Mouse (Mus musculus) midbrain, embryonic 14.5 days (tissue): ENCODE data around the gene Pcmt1. TPM values are rescaled to one million over a fixed set of nuclear protein-coding genes. Genes with fewer than 3 reads are reported as not detected.

Experiments used
- ATAC-seq: fragments of 200-750 bp; cut with Nextera tagmentation; 2 replicates; pipeline ENCODE4 v1.8.0; 2017; ENCODE audit warnings: moderate number of reproducible peaks, moderate library complexity; ENCODE audit not compliant: low FRiP score, low TSS enrichment
- DNase-seq: peaks from one replicate; pipeline ENCODE4 v3.0.0-alpha.2; 2015
- H3K27ac ChIP-seq: fragments of 300-500 bp; sonication (generic); replicated peaks from 2 replicates; pipeline ENCODE4 v1.5.1; 2014; ENCODE audit warnings: mild to moderate bottlenecking, low read depth, low read length, moderate library complexity
- H3K27me3 ChIP-seq: fragments of 300-500 bp; sonication (generic); 2 replicates; pipeline ENCODE4 v1.6.1; 2014; ENCODE audit warnings: low read length, control low read depth, mixed read lengths; ENCODE audit not compliant: control insufficient read depth, insufficient read depth
- H3K36me3 ChIP-seq: fragments of 300-500 bp; sonication (generic); 2 replicates; pipeline ENCODE4 v1.6.1; 2014; ENCODE audit warnings: low read length, control low read depth; ENCODE audit not compliant: control insufficient read depth, insufficient read depth
- H3K4me1 ChIP-seq: fragments of 300-500 bp; sonication (generic); 2 replicates; pipeline ENCODE4 v1.6.1; 2014; ENCODE audit warnings: mild to moderate bottlenecking, antibody characterized with exemption, low read length, control low read depth; ENCODE audit not compliant: control insufficient read depth, insufficient read depth
- H3K4me2 ChIP-seq: fragments of 300-500 bp; sonication (generic); 2 replicates; pipeline ENCODE4 v1.6.1; 2014; ENCODE audit warnings: mild to moderate bottlenecking, low read length, moderate library complexity
- H3K4me3 ChIP-seq: fragments of 300-500 bp; sonication (generic); replicated peaks from 2 replicates; pipeline ENCODE4 v1.5.1; 2014; ENCODE audit warnings: low read depth, low read length
- H3K9ac ChIP-seq: fragments of 300-500 bp; sonication (generic); replicated peaks from 2 replicates; pipeline ENCODE4 v1.6.1; 2014; ENCODE audit warnings: mild to moderate bottlenecking, low read length, moderate library complexity
- H3K9me3 ChIP-seq: fragments of 300-500 bp; sonication (generic); 2 replicates; pipeline ENCODE4 v1.6.1; 2016; ENCODE audit warnings: low read length, control low read depth, mixed read lengths; ENCODE audit not compliant: control insufficient read depth
- WGBS: fragments of 180-500 bp; shearing (Covaris S2); extraction: QIAGEN DNeasy Blood & Tissue Kit; methylation state at CpG from one replicate; pipeline ENCODE4 v1.1.7; 2014; 5-methylcytosine and 5-hydroxymethylcytosine counted together
- polyA plus RNA-seq: library from polyadenylated mRNA; unstranded; fragments of >200 nt; fragmentation: Nextera tagmentation; extraction: Ambion mirVana; gene quantifications from 2 replicates; pipeline ENCODE4 v1.2.1, GENCODE M21; 2014

The Pcmt1 gene
- polyA plus RNA-seq, 1 experiment from 2014 or later: 156 TPM

DNA sequence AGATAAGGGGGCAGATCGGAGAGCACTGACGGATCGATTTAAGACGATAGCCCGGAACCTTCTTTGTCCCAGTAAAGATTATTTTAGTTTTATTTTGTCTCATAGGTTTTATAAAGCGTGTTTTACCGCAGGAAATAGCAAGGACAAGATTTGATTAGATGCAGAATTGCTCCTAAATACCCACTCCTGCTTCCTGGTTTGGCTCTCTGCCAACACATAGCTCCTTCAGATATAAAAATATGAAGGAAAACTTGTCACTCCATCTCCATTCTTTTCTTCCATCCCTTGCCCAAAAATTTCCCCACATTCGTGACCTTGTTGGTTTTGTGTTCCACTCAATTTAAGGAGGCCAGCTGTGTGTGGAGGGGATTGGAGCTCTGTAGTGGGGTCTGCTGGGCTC lies 90.1 kb downstream of the Pcmt1 start:
- no peak for ATAC-seq
- DNase-seq: peak; percentile 38
- Histone ChIP-seq H3K9me3 (no peaks in the 10 kb centered on the region), H3K4me1 (peaks cover 25% of the 10 kb centered on the region), H3K9ac (peak overlapping the region; percentile 90), H3K4me3 (peak overlapping the region; percentile 87), H3K27ac (no peak overlapping the region), H3K36me3 (no peaks in the 10 kb centered on the region), H3K27me3 (no peaks in the 10 kb centered on the region), H3K4me2 (peak overlapping the region; percentile 98)
- 8% methylated on average over 8 of the region's 8 CpGs for WGBS

DNA sequence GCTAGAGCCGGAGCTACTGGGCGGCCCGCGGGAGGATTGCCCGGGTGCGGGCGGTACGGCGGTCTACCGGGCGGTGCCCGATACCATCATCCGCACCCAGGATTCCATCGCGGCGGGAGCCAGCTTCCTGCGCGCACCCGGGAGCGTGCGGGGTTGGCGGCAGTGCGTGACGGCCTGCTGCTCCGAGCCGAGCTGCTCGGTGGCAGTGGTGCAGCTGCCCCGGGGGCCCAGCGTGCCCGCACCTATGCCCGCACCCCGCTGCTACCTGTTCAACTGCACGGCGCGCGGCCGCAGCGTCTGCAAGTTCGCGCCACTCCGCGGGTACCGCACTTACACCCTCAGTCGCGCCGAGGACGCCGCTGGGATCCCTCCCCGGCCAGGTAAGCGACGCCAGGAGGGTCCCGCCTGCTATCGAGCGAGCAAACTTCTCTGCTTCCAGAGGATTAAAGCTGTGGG lies 90.7 kb downstream of the Pcmt1 start:
- peak overlapping the region; percentile 90 for H3K9ac ChIP-seq
- H3K4me2 ChIP-seq: peak overlapping the region; percentile 98
- peaks cover 25% of the 10 kb centered on the region for H3K4me1 ChIP-seq
- no peaks in the 10 kb centered on the region for H3K36me3 ChIP-seq
- H3K27ac ChIP-seq: peak overlapping the region; percentile 91
- ATAC-seq: no peak; the same call in none of the 2 replicates
- H3K27me3 ChIP-seq: no peaks in the 10 kb centered on the region
- no peak for DNase-seq
- under 1% methylated on average over 51 of the region's 54 CpGs for WGBS
- no peaks in the 10 kb centered on the region for H3K9me3 ChIP-seq
- H3K4me3 ChIP-seq: peak overlapping the region; percentile 87

DNA sequence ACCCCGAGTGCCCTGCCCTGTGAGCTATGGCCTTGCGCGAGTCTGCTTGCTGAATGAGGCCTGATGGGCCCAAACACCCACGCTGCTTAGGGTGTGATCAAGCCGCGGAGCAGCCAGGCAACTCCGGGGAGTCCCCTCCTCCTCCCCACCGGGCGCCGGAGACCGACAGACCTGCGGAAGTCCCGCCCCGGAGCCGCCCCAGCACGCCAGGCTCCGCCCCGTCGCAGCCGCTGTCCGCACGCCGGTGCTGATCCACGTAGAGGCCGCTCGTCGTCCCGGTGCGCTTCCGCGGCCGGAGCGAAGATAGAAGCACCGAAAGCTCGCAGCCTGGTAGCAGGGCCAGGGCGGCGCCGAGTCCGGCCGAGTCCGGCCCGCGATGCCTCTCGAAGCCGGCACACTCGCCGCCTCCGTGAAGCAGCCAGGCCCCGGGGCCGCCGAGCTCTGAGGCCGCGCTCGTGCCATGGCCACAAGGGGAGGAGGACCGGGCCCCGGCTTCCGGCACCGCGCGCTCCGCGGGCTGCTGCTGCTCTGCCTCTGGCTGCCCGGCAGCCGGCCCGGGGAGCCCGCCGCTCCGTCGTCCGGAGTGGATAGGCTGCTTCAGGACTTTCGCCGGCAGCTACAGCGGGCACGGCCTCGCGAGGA lies 91.2 kb downstream of the Pcmt1 start, which contains the start of gene Lrp11:
TSS of gene Lrp11 (plus strand) at position 209 of the 642 bp plus-strand sequence.
- H3K27ac ChIP-seq: peak within 1 kb of the TSS; percentile 91
- peak within 1 kb of the TSS; percentile 90 for H3K9ac ChIP-seq
- H3K4me2 ChIP-seq: peak within 1 kb of the TSS; percentile 98
- H3K27me3 ChIP-seq: no peaks in the 10 kb centered on the region
- no peaks in the 10 kb centered on the region for H3K36me3 ChIP-seq
- ATAC-seq: peak; percentile 95
- H3K4me3 ChIP-seq: peak within 1 kb of the TSS; percentile 87
- WGBS: under 1% methylated on average over 76 of the region's 76 CpGs
- DNase-seq: peak; percentile 93
- H3K4me1 ChIP-seq: peaks cover 25% of the 10 kb centered on the region
- H3K9me3 ChIP-seq: no peaks in the 10 kb centered on the region

DNA sequence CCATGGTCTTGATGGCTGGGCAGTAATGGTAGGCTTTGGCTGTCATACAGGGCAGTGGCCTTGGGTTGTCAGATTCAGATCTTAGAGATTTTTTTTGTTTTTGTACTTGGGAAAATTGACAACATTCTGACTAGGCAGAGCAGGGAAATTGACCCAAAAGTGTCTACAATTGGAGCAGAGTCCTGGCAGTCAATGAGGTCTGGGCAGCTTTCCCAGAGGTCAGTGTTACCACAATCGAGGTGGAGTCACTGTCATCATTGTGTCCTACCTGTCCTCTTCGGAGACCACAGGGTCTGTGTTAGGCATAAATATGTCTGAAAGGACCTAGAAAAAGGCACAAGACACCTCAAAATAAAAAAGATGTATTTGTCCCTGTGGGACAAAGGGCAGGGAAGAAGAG lies 94.2 kb downstream of the Pcmt1 start:
- H3K9me3 ChIP-seq: no peaks in the 10 kb centered on the region
- no peak overlapping the region for H3K4me2 ChIP-seq
- ATAC-seq (no peak), DNase-seq (no peak)
- no peaks in the 10 kb centered on the region for H3K36me3 ChIP-seq
- 72% methylated on average over 2 of the region's 2 CpGs for WGBS
- H3K4me3 ChIP-seq: no peak overlapping the region
- no peak overlapping the region for H3K9ac ChIP-seq
- no peak overlapping the region for H3K27ac ChIP-seq
- H3K4me1 ChIP-seq: peaks cover 16% of the 10 kb centered on the region
- no peaks in the 10 kb centered on the region for H3K27me3 ChIP-seq

DNA sequence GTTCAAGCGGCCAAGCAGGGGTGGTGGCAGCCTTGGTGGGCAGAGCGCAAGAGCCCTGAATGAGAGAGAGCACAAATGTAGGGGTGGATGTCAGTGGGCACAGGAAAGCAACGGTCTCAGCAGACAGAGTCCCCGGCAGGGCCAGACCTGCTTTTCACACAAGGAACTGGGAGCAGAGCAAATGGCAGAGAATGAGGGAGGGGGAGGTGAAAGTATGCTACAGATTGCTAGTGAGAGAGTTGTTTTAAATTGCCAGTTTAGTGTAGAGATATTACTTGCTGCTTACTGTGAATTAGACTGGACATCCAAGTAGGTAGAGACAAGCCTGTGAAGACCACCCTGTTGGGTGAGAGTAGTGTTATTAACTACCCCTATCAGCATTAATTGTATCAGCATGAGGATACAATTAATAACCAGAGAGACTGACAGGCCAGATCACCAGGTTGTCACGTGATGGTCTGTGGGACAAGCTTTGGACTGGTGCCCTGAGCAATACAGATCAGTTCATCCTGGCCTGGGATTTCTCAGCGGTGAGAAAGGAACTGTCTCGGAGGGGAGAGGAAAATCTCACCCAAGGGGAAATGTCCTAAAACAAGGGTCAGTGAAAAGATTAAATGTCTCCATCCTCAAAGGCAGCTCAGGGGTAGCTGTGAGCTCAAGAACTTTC lies 97.9 kb downstream of the Pcmt1 start:
- no peaks in the 10 kb centered on the region for H3K36me3 ChIP-seq
- H3K9ac ChIP-seq: no peak overlapping the region
- no peaks in the 10 kb centered on the region for H3K4me1 ChIP-seq
- H3K4me3 ChIP-seq: no peak overlapping the region
- no peaks in the 10 kb centered on the region for H3K9me3 ChIP-seq
- no peak for ATAC-seq
- H3K27ac ChIP-seq: no peak overlapping the region
- no peak for DNase-seq
- H3K27me3 ChIP-seq: no peaks in the 10 kb centered on the region
- no peak overlapping the region for H3K4me2 ChIP-seq
- WGBS: 58% methylated on average over 7 of the region's 7 CpGs

DNA sequence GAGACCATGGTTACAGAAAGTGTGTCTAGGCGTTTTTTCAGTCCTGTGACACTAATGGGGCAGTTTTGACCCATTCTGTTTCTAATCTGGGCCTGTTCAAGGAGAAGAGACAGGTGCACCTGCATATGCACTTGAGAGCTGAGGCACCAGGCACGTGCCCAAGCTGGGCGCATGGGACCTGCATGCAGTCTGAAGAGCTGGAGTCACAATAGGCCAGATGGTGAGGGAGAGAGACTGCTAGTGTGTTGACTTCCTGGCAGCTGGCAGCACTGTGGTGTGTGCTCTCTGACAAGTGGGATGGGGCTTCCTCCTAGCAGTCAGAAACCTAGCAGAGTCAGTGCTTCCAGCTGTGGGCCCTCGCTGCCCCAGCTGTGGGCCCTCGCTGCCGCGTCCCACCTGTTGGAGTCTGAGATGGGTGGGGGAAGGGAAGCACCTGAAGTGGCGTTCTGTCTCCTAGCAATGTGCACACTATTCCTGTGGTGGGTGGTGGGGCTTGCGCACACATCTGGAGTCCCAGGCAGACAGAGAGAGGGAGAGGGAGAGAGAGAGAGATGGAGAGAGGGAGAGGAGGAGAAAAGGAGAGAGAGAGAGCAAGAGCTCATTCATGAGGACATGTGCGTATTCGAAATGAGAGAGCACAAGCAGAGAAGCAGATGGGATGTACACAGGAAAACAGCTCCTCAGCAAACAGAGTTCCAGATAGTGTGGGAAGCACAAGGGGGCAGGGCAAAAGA lies 98.6 kb downstream of the Pcmt1 start:
- Histone ChIP-seq H3K4me1 (no peaks in the 10 kb centered on the region), H3K9me3 (no peaks in the 10 kb centered on the region), H3K27me3 (no peaks in the 10 kb centered on the region), H3K4me2 (no peak overlapping the region), H3K4me3 (no peak overlapping the region), H3K27ac (no peak overlapping the region), H3K9ac (no peak overlapping the region), H3K36me3 (no peaks in the 10 kb centered on the region)
- DNase-seq (no peak), ATAC-seq (peak; percentile 66)
- 48% methylated on average over 11 of the region's 11 CpGs for WGBS

DNA sequence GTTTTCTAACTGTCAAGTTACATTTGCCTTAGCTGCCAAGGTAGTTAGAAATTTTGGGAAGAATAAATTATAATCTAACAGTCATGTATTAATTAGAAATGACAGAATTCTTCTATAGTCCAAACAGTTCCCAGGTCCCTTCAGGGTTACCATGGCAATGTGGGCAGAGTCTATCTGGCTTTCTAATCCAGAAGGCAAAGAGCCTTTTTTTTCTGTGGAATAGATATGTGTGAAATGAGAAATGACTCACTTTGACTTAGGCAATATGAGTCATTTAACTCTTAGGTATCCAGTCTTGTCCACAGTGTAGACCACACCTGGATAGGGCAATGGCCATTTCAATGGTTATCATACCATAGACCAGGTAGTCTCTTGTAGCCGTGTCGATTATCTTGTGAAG lies 99.5 kb downstream of the Pcmt1 start:
- WGBS: 91% methylated on average over 2 of the region's 2 CpGs
- no peak overlapping the region for H3K4me2 ChIP-seq

More for the DNA sequence above, 99.5 kb downstream of the Pcmt1 start:
- H3K4me1 ChIP-seq: no peaks in the 10 kb centered on the region
- H3K9ac ChIP-seq: no peak overlapping the region
- DNase-seq: no peak
- no peak for ATAC-seq
- no peak overlapping the region for H3K4me3 ChIP-seq
- no peaks in the 10 kb centered on the region for H3K27me3 ChIP-seq
- H3K27ac ChIP-seq: no peak overlapping the region
- H3K9me3 ChIP-seq: no peaks in the 10 kb centered on the region
- no peaks in the 10 kb centered on the region for H3K36me3 ChIP-seq
